19 mouse cellular contexts compared by ENCODE assay signal in genomic region chr6:94357568-94357967, GRCm38 (mm10).
A peak's percentile ranks its signal among the peaks of the same experiment; 100 is the strongest.
DNase-seq lines count a peak whose midpoint lies in the region; ATAC-seq lines count a peak whose summit lies in the region.
"Had no signal": no experiment of that assay in that cellular context is flagged by ENCODE, and none has a peak within 500 bp of the region (broad histone marks: within the 10 kb centered on the region; RNA-seq: fewer than 3 reads in every experiment).

No protein-coding gene starts in this region.

- H3K4me3 ChIP-seq in heart, embryonic 10.5 days = no peak overlapping the region
- H3K4me3 ChIP-seq in limb, embryonic 10.5 days = no peak overlapping the region
- H3K4me3 ChIP-seq in liver, embryonic 16.5 days (ENCODE audit: low read depth, low read length) = no peak overlapping the region
- H3K4me3 ChIP-seq in neural tube, embryonic 15.5 days (replicated peaks) = no peak overlapping the region
- H3K4me3 ChIP-seq: hindbrain, embryonic 13.5 days; limb, embryonic 13.5 days; neural tube, embryonic 13.5 days had no signal

- no peak overlapping the region for H3K9ac ChIP-seq in liver, embryonic 16.5 days (ENCODE audit: low read depth, low read length)
- H3K9ac ChIP-seq in neural tube, embryonic 15.5 days (replicated peaks) = no peak overlapping the region
- H3K9ac ChIP-seq: hindbrain, embryonic 13.5 days; limb, embryonic 13.5 days; neural tube, embryonic 13.5 days had no signal

- H3K27ac ChIP-seq in heart, embryonic 10.5 days = 0 out of 2 replicates have a peak overlapping the region, but pooled peaks have one; percentile 65
- H3K27ac ChIP-seq in limb, embryonic 10.5 days = 0 out of 2 replicates have a peak overlapping the region, but pooled peaks have one; percentile 37
- H3K27ac ChIP-seq in liver, embryonic 16.5 days (ENCODE audit: low read length) = no peak overlapping the region
- no peak overlapping the region for H3K27ac ChIP-seq in neural tube, embryonic 15.5 days (replicated peaks)
- H3K27ac ChIP-seq: hindbrain, embryonic 13.5 days; limb, embryonic 13.5 days; neural tube, embryonic 13.5 days had no signal

- 51% methylated on average over 4 of the region's 4 CpGs for WGBS in heart, embryonic 10.5 days
- WGBS in limb, embryonic 10.5 days = 77% methylated on average over 4 of the region's 4 CpGs
- 25% methylated on average over 4 of the region's 4 CpGs for WGBS in liver, embryonic 16.5 days (ENCODE audit: insufficient replicate concordance)
- 73% methylated on average over 4 of the region's 4 CpGs for WGBS in neural tube, embryonic 15.5 days

- no peaks in the 10 kb centered on the region for H3K27me3 ChIP-seq in heart, embryonic 10.5 days (ENCODE audit: insufficient read depth, poor library complexity, severe bottlenecking)
- H3K27me3 ChIP-seq in limb, embryonic 10.5 days (ENCODE audit: low read depth, poor library complexity, severe bottlenecking) = no peaks in the 10 kb centered on the region
- no peaks in the 10 kb centered on the region for H3K27me3 ChIP-seq in liver, embryonic 16.5 days (ENCODE audit: control insufficient read depth, insufficient read depth, low read depth, low read length)
- no peaks in the 10 kb centered on the region for H3K27me3 ChIP-seq in neural tube, embryonic 15.5 days (replicated peaks)
- H3K27me3 ChIP-seq: limb, embryonic 13.5 days; neural tube, embryonic 13.5 days had no signal

- intact Hi-C loops in heart, postnatal 14 days (cut with DNase I) = no loop called here

- H3K36me3 ChIP-seq in heart, embryonic 10.5 days = no peaks in the 10 kb centered on the region
- no peaks in the 10 kb centered on the region for H3K36me3 ChIP-seq in limb, embryonic 10.5 days
- no peaks in the 10 kb centered on the region for H3K36me3 ChIP-seq in liver, embryonic 16.5 days (ENCODE audit: control insufficient read depth, insufficient read depth)
- H3K36me3 ChIP-seq in neural tube, embryonic 15.5 days = no peaks in the 10 kb centered on the region
- H3K36me3 ChIP-seq: hindbrain, embryonic 13.5 days; limb, embryonic 13.5 days; neural tube, embryonic 13.5 days had no signal

- ATAC-seq in liver, embryonic 16.5 days (ENCODE audit: low read depth) = peak; percentile 78
- no peak for ATAC-seq in megakaryocyte progenitor cell, adult 5-6 weeks (replicated peaks; ENCODE audit: poor library complexity)
- no peak for ATAC-seq in neural tube, embryonic 15.5 days (ENCODE audit: low FRiP score)
- ATAC-seq: forebrain, embryonic 16.5 days had no signal

- 0 out of 2 replicates have a peak overlapping the region, but pooled peaks have one; percentile 17 for H3K4me2 ChIP-seq in liver, embryonic 16.5 days (ENCODE audit: low read depth, low read length)
- H3K4me2 ChIP-seq in neural tube, embryonic 15.5 days = no peak overlapping the region
- H3K4me2 ChIP-seq: hindbrain, embryonic 13.5 days; limb, embryonic 13.5 days; neural tube, embryonic 13.5 days had no signal

- no peaks in the 10 kb centered on the region for H3K9me3 ChIP-seq in heart, embryonic 10.5 days
- no peaks in the 10 kb centered on the region for H3K9me3 ChIP-seq in limb, embryonic 10.5 days (replicated peaks)
- no peaks in the 10 kb centered on the region for H3K9me3 ChIP-seq in liver, embryonic 16.5 days (replicated peaks; ENCODE audit: control insufficient read depth, low read length)
- no peaks in the 10 kb centered on the region for H3K9me3 ChIP-seq in neural tube, embryonic 15.5 days (replicated peaks)
- H3K9me3 ChIP-seq: hindbrain, embryonic 13.5 days; limb, embryonic 13.5 days; neural tube, embryonic 13.5 days had no signal

- peak; percentile 92 for DNase-seq in heart, embryonic 10.5 days (ENCODE audit: low spot score)
- DNase-seq in heart, postnatal 14 days = no peak
- DNase-seq in c-Kit-positive CD71-negative TER-119-negative erythroid progenitor cells, embryonic 14.5 days (ENCODE audit: low read depth) = peak; percentile 4
- DNase-seq in limb, embryonic 10.5 days (ENCODE audit: low spot score) = no peak
- DNase-seq in adrenal gland, adult (ENCODE audit: inconsistent age in 2 of 2, low spot score in 1 of 2) = no peak
- DNase-seq: adrenal gland, postnatal 14 days; cerebellum, postnatal 10 days; kidney, adult 18-20 months; kidney, postnatal 25 days; layer of hippocampus, adult 9-11 months; lung, postnatal 14 days; right cerebral cortex, postnatal 25 days had no signal

- peaks cover 31% of the 10 kb centered on the region for H3K4me1 ChIP-seq in heart, embryonic 10.5 days
- peaks cover 51% of the 10 kb centered on the region for H3K4me1 ChIP-seq in limb, embryonic 10.5 days
- peaks cover 4% of the 10 kb centered on the region; the same call in 1 of the 2 replicates for H3K4me1 ChIP-seq in liver, embryonic 16.5 days (ENCODE audit: control insufficient read depth, low read depth, low read length)
- H3K4me1 ChIP-seq in neural tube, embryonic 15.5 days = 0 out of 2 replicates have a peak, but pooled peaks cover 3% of the 10 kb centered on the region
- H3K4me1 ChIP-seq: hindbrain, embryonic 13.5 days; neural tube, embryonic 13.5 days had no signal

Comparison
In these comparisons a context has a peak if more than half of its experiments do, and no peak if none do; other contexts are left out.
1. DNase-seq: peak in heart, embryonic 10.5 days (single experiment) and c-Kit-positive CD71-negative TER-119-negative erythroid progenitor cells, embryonic 14.5 days (single experiment); none in heart, postnatal 14 days (0 of 2), limb, embryonic 10.5 days (single experiment) and adrenal gland, adult (0 of 2).
2. H3K27ac ChIP-seq: peak in heart, embryonic 10.5 days (single experiment) and limb, embryonic 10.5 days (single experiment); none in liver, embryonic 16.5 days (single experiment) and neural tube, embryonic 15.5 days (single experiment).